Mouse (Mus musculus): ENCODE measurements around the gene Gm16405.
"Not testable (repeated sequence)": the region's sequence is repeated elsewhere in the genome, so short reads cannot be mapped to it uniquely, and the experiment has no call there.

The Gm16405 gene

GRCm38 (mm10) chrX:54530908-54531307, at the start of gene Gm16405:
TSS of gene Gm16405 (plus strand) at chrX:54531208.
- not testable (repeated sequence) for DNase-seq (ENCODE audit: low read depth)
